Mouse (Mus musculus): ENCODE data around the gene Gm11213. TPM values are rescaled to one million over a fixed set of nuclear protein-coding genes. Genes with fewer than 3 reads are reported as not detected.

Gm11213 gene
- total RNA-seq (2022) = not detected

GRCm38 (mm10) chr4:63604945-63605344, at the start of gene Gm11213:
Gene Gm11213 (minus strand): TSS chr4:63605261.
- no peak for DNase-seq (ENCODE audit: low spot score)

- DNase-seq (ENCODE audit: low spot score) = no peak
These were observed 49.3 kb upstream of the Gm11213 start for GRCm38 (mm10) chr4:63654381-63654780.

- no peak for DNase-seq (ENCODE audit: low spot score)
These were observed 39.1 kb upstream of the Gm11213 start for GRCm38 (mm10) chr4:63643956-63644726.

GRCm38 (mm10) chr4:63639842-63640241, 34.8 kb upstream of the Gm11213 start:
- no peak for DNase-seq (ENCODE audit: low spot score)

GRCm38 (mm10) chr4:63638603-63639002, 33.5 kb upstream of the Gm11213 start:
- no peak for DNase-seq (ENCODE audit: low spot score)

- no peak for DNase-seq (ENCODE audit: low spot score)
These were observed 28.1 kb upstream of the Gm11213 start for GRCm38 (mm10) chr4:63633181-63633580.

GRCm38 (mm10) chr4:63627111-63627510, 22.1 kb upstream of the Gm11213 start:
- no peak for DNase-seq (ENCODE audit: low spot score)

GRCm38 (mm10) chr4:63625563-63626080, 20.6 kb upstream of the Gm11213 start:
- no peak for DNase-seq (ENCODE audit: low spot score)

GRCm38 (mm10) chr4:63622378-63622835, 17.3 kb upstream of the Gm11213 start, which contains the start of gene Tex48:
Gene Tex48 (minus strand): TSS chr4:63622428.
- no peak for DNase-seq (ENCODE audit: low spot score)

GRCm38 (mm10) chr4:63621861-63622260, 16.8 kb upstream of the Gm11213 start:
- no peak for DNase-seq (ENCODE audit: low spot score)

- no peak for DNase-seq (ENCODE audit: low spot score)
These were observed 3.3 kb upstream of the Gm11213 start for GRCm38 (mm10) chr4:63608391-63608790.

GRCm38 (mm10) chr4:63605968-63606367, 907 bp upstream of the Gm11213 start:
- DNase-seq (ENCODE audit: low spot score) = no peak

GRCm38 (mm10) chr4:63605545-63605944, 484 bp upstream of the Gm11213 start:
- peak; percentile 48 for DNase-seq (ENCODE audit: low spot score)

GRCm38 (mm10) chr4:63601263-63601662, 3.8 kb downstream of the Gm11213 start:
- DNase-seq (ENCODE audit: low spot score) = no peak

GRCm38 (mm10) chr4:63600786-63601185, 4.3 kb downstream of the Gm11213 start:
- no peak for DNase-seq (ENCODE audit: low spot score)

- DNase-seq (ENCODE audit: low spot score) = no peak
These were observed 9.1 kb downstream of the Gm11213 start for GRCm38 (mm10) chr4:63596010-63596409.

- DNase-seq (ENCODE audit: low spot score) = no peak
These were observed 9.8 kb downstream of the Gm11213 start for GRCm38 (mm10) chr4:63595259-63595658.

GRCm38 (mm10) chr4:63594459-63595110, 10.5 kb downstream of the Gm11213 start:
- peak; percentile 40 for DNase-seq (ENCODE audit: low spot score)

- no peak for DNase-seq (ENCODE audit: low spot score)
These were observed 14.5 kb downstream of the Gm11213 start for GRCm38 (mm10) chr4:63590538-63590937.

- no peak for DNase-seq (ENCODE audit: low spot score)
These were observed 15.1 kb downstream of the Gm11213 start for GRCm38 (mm10) chr4:63589987-63590386.

- no peak for DNase-seq (ENCODE audit: low spot score)
These were observed 18.8 kb downstream of the Gm11213 start for GRCm38 (mm10) chr4:63586240-63586639.

- DNase-seq (ENCODE audit: low spot score) = no peak
These were observed 19.8 kb downstream of the Gm11213 start for GRCm38 (mm10) chr4:63585216-63585615.

GRCm38 (mm10) chr4:63582580-63582979, 22.5 kb downstream of the Gm11213 start:
- DNase-seq (ENCODE audit: low spot score) = no peak
